Mouse (Mus musculus) ovary, postnatal 14 days (tissue): Measurements from ENCODE around the gene Shisa9.

Experiments
- DNase-seq: peaks from one replicate; pipeline ENCODE4 v3.0.0; 2022; ENCODE audit warnings: low spot score

The Shisa9 gene

GRCm38 (mm10) chr16:12072573-12072972, 88.7 kb downstream of the Shisa9 start:
- DNase-seq: no peak

- peak; percentile 9 for DNase-seq
Measured at GRCm38 (mm10) chr16:12076270-12076669, 92.4 kb downstream of the Shisa9 start.

GRCm38 (mm10) chr16:12076700-12077099, 92.8 kb downstream of the Shisa9 start:
- no peak for DNase-seq

GRCm38 (mm10) chr16:12083082-12083481, 99.2 kb downstream of the Shisa9 start:
- no peak for DNase-seq

GRCm38 (mm10) chr16:12090604-12091235, 106.8 kb downstream of the Shisa9 start:
- DNase-seq: no peak

- no peak for DNase-seq
Measured at GRCm38 (mm10) chr16:12093253-12093652, 109.3 kb downstream of the Shisa9 start.

GRCm38 (mm10) chr16:12094784-12095315, 110.9 kb downstream of the Shisa9 start:
- DNase-seq: no peak

GRCm38 (mm10) chr16:12095365-12095764, 111.5 kb downstream of the Shisa9 start:
- DNase-seq: no peak

- no peak for DNase-seq
Measured at GRCm38 (mm10) chr16:12108436-12108835, 124.5 kb downstream of the Shisa9 start.

- no peak for DNase-seq
Measured at GRCm38 (mm10) chr16:12110851-12111437, 127.0 kb downstream of the Shisa9 start.

- no peak for DNase-seq
Measured at GRCm38 (mm10) chr16:12114396-12114795, 130.5 kb downstream of the Shisa9 start.

GRCm38 (mm10) chr16:12115040-12115856, 131.3 kb downstream of the Shisa9 start:
- DNase-seq: no peak

- DNase-seq: no peak
Measured at GRCm38 (mm10) chr16:12116926-12117325, 133.0 kb downstream of the Shisa9 start.

GRCm38 (mm10) chr16:12119463-12119862, 135.6 kb downstream of the Shisa9 start:
- DNase-seq: no peak

GRCm38 (mm10) chr16:12129782-12130181, 145.9 kb downstream of the Shisa9 start:
- no peak for DNase-seq

- no peak for DNase-seq
Measured at GRCm38 (mm10) chr16:12146666-12147065, 162.8 kb downstream of the Shisa9 start.

GRCm38 (mm10) chr16:12151986-12152385, 168.1 kb downstream of the Shisa9 start:
- DNase-seq: no peak

GRCm38 (mm10) chr16:12154476-12154875, 170.6 kb downstream of the Shisa9 start:
- no peak for DNase-seq

GRCm38 (mm10) chr16:12173482-12174041, 189.6 kb downstream of the Shisa9 start:
- DNase-seq: no peak

- no peak for DNase-seq
Measured at GRCm38 (mm10) chr16:12178031-12178430, 194.1 kb downstream of the Shisa9 start.

GRCm38 (mm10) chr16:12189739-12190138, 205.8 kb downstream of the Shisa9 start:
- no peak for DNase-seq

GRCm38 (mm10) chr16:12196841-12197240, 212.9 kb downstream of the Shisa9 start:
- no peak for DNase-seq
